Mouse (Mus musculus): Measurements from ENCODE around the gene Usp24. TPM values are rescaled to one million over a fixed set of nuclear protein-coding genes. Genes with fewer than 3 reads are reported as not detected.

Gene Usp24
- total and polyA plus RNA-seq, 3 experiments, result 11.6 to 51.1 (median 44.5) TPM

DNA sequence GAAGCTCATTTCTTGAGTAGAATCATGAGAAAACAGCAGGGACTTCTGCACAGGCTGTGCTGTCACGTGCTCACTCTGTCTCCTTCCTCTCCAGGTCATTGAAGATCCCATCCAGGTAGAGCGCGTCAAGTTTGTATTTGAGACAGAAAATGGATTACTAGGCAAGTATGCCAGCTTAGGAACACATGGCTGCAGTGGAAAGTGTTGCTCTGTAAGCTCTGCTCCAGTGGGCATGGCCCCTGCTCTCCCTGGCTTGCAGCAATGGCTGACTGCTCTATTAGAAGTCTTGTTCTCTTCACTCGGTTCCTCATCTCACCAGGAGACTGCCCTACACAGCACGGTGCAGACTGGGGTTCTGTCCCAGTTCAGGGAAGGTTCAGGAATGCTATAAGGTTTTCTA is 114.4 kb downstream of the Usp24 start:
- intact Hi-C loops (cut with DNase I), result no loop called here
- WGBS, result 96% methylated on average over 5 of the region's 5 CpGs
- Histone ChIP-seq H3K9ac (ENCODE audit: low read depth, low read length) (no peak overlapping the region), H3K79me2 (replicated peaks; ENCODE audit: control insufficient read depth, insufficient read depth, low read length) (no peaks in the 10 kb centered on the region), H3K36me3 (ENCODE audit: control insufficient read depth, insufficient read depth, low read length) (peaks cover 11% of the 10 kb centered on the region), H3K4me3 (no peak overlapping the region), H3K27ac (no peak overlapping the region), H3K27me3 (ENCODE audit: control insufficient read depth, insufficient read depth, low read length) (no peaks in the 10 kb centered on the region), H3K4me1 (ENCODE audit: control insufficient read depth, insufficient read depth, low read length) (no peaks in the 10 kb centered on the region)
- no peak for DNase-seq
- TF ChIP-seq EP300 (IDR thresholded peaks at IDR 0.05; ENCODE audit: insufficient read depth, low read depth, low read length) (no peak), POLR2A (IDR thresholded peaks at IDR 0.05; ENCODE audit: insufficient read depth, low read depth, low read length) (no peak), CTCF (IDR thresholded peaks at IDR 0.05) (no peak)

DNA sequence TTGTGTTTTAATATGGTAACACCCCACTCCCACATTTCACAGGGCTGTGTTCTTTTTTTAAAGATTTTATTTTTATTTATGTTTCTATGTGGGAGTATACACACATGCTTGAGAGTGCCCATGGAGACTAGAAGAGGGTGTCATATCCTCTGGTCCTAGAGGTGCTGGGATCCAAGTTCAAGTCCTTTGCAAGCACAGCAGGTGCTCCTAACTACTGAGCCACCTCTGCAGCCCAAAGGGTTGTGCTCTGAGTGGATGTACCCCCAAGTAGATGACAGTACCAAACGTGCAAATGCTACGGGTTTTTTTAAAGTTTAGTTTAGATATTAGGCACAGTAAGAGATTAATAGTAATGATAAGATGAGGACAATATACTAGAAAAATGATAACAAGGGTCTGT is 119.4 kb downstream of the Usp24 start:
- no peak for DNase-seq
- no peaks in the 10 kb centered on the region for H3K27me3 ChIP-seq (ENCODE audit: control insufficient read depth, insufficient read depth, low read length)
- H3K4me1 ChIP-seq (ENCODE audit: control insufficient read depth, insufficient read depth, low read length), result no peaks in the 10 kb centered on the region
- H3K4me3 ChIP-seq, result no peak overlapping the region
- TF ChIP-seq CTCF (IDR thresholded peaks at IDR 0.05) (no peak), POLR2A (IDR thresholded peaks at IDR 0.05; ENCODE audit: insufficient read depth, low read depth, low read length) (no peak), EP300 (IDR thresholded peaks at IDR 0.05; ENCODE audit: insufficient read depth, low read depth, low read length) (no peak)
- intact Hi-C loops (cut with DNase I), result no loop called here
- H3K27ac ChIP-seq, result no peak overlapping the region
- peaks cover 4% of the 10 kb centered on the region for H3K36me3 ChIP-seq (ENCODE audit: control insufficient read depth, insufficient read depth, low read length)
- 82% methylated on average over 2 of the region's 2 CpGs for WGBS
- H3K9ac ChIP-seq (ENCODE audit: low read depth, low read length), result no peak overlapping the region
- H3K79me2 ChIP-seq (replicated peaks; ENCODE audit: control insufficient read depth, insufficient read depth, low read length), result no peaks in the 10 kb centered on the region

DNA sequence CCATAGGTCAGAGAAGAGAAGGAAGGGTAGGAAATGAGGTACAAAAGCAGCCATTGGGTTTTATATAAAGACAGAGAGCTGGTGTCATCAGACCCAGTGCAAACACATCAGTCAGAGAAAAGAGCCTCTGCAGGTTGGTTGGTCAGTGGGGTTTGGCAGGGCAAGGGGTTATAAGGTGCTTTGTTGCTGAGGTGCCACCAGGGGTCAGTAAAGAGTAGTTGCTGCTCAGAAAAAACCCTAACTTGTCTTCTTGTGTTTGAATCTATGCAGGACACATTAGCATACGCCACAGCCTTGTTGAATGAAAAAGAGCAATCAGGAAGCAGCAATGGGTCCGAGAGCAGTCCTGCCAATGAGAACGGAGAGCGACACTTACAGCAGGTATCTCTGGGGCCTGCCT is 120.5 kb downstream of the Usp24 start:
- H3K4me3 ChIP-seq, result no peak overlapping the region
- H3K79me2 ChIP-seq (replicated peaks; ENCODE audit: control insufficient read depth, insufficient read depth, low read length), result no peaks in the 10 kb centered on the region
- H3K4me1 ChIP-seq (ENCODE audit: control insufficient read depth, insufficient read depth, low read length), result no peaks in the 10 kb centered on the region
- H3K9ac ChIP-seq (ENCODE audit: low read depth, low read length), result no peak overlapping the region
- no peak overlapping the region for H3K27ac ChIP-seq
- peak; percentile 95 for TF ChIP-seq CTCF (IDR thresholded peaks at IDR 0.05)
- no peak for TF ChIP-seq EP300 (IDR thresholded peaks at IDR 0.05; ENCODE audit: insufficient read depth, low read depth, low read length)
- H3K27me3 ChIP-seq (ENCODE audit: control insufficient read depth, insufficient read depth, low read length), result no peaks in the 10 kb centered on the region
- no peak for DNase-seq
- 70% methylated on average over 4 of the region's 4 CpGs for WGBS
- H3K36me3 ChIP-seq (ENCODE audit: control insufficient read depth, insufficient read depth, low read length), result peaks cover 3% of the 10 kb centered on the region; the same call in 1 of the 2 replicates
- intact Hi-C loops (cut with DNase I), result no loop called here

DNA sequence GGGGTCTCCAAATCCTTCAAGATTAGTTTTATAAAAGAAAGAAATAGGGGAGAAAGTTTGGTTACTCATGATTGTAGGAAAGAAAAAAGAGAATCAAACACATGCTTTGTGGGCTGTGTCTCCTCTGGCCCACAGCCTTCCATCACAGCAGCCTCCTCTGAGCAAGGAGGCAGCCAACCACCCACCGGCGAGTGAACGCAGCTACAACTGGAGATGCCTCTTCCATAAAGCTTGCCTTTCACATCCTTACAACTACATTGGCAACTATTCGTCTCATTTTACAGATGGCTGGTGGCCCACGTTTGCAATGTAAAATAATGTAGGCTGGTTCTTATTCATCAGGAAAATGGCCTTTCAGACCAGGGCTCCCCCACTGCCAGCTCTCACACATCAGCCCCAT is 121.2 kb downstream of the Usp24 start:
- TF ChIP-seq CTCF (IDR thresholded peaks at IDR 0.05), result no peak
- no peak for TF ChIP-seq POLR2A (IDR thresholded peaks at IDR 0.05; ENCODE audit: insufficient read depth, low read depth, low read length)
- TF ChIP-seq EP300 (IDR thresholded peaks at IDR 0.05; ENCODE audit: insufficient read depth, low read depth, low read length), result no peak
- no peak overlapping the region for H3K27ac ChIP-seq
- H3K79me2 ChIP-seq (replicated peaks; ENCODE audit: control insufficient read depth, insufficient read depth, low read length), result no peaks in the 10 kb centered on the region
- no peak overlapping the region for H3K9ac ChIP-seq (ENCODE audit: low read depth, low read length)
- no peaks in the 10 kb centered on the region; the same call in 1 of the 2 replicates for H3K36me3 ChIP-seq (ENCODE audit: control insufficient read depth, insufficient read depth, low read length)
- WGBS, result 96% methylated on average over 5 of the region's 5 CpGs
- DNase-seq, result no peak
- H3K4me3 ChIP-seq, result no peak overlapping the region
- intact Hi-C loops (cut with DNase I), result no loop called here
- H3K27me3 ChIP-seq (ENCODE audit: control insufficient read depth, insufficient read depth, low read length), result no peaks in the 10 kb centered on the region
- H3K4me1 ChIP-seq (ENCODE audit: control insufficient read depth, insufficient read depth, low read length), result no peaks in the 10 kb centered on the region

- no peaks in the 10 kb centered on the region for H3K79me2 ChIP-seq (replicated peaks; ENCODE audit: control insufficient read depth, insufficient read depth, low read length)
- no peaks in the 10 kb centered on the region for H3K27me3 ChIP-seq (ENCODE audit: control insufficient read depth, insufficient read depth, low read length)
- TF ChIP-seq CTCF (IDR thresholded peaks at IDR 0.05) (no peak), POLR2A (IDR thresholded peaks at IDR 0.05; ENCODE audit: insufficient read depth, low read depth, low read length) (no peak), EP300 (IDR thresholded peaks at IDR 0.05; ENCODE audit: insufficient read depth, low read depth, low read length) (no peak)
- H3K4me3 ChIP-seq, result no peak overlapping the region
- no peak overlapping the region for H3K27ac ChIP-seq
- H3K4me1 ChIP-seq (ENCODE audit: control insufficient read depth, insufficient read depth, low read length), result no peaks in the 10 kb centered on the region
- no peak for DNase-seq
- no peak overlapping the region for H3K9ac ChIP-seq (ENCODE audit: low read depth, low read length)
- no peaks in the 10 kb centered on the region; the same call in 1 of the 2 replicates for H3K36me3 ChIP-seq (ENCODE audit: control insufficient read depth, insufficient read depth, low read length)
- intact Hi-C loops (cut with DNase I), result no loop called here
- 78% methylated on average over 5 of the region's 5 CpGs for WGBS
Measured at GRCm38 (mm10) chr4:106438763-106439162, 122.8 kb downstream of the Usp24 start.

- WGBS, result 77% methylated on average over 6 of the region's 6 CpGs
- intact Hi-C loops (cut with DNase I), result no loop called here
Measured at GRCm38 (mm10) chr4:106443182-106443581, 127.2 kb downstream of the Usp24 start.

More at GRCm38 (mm10) chr4:106443182-106443581, 127.2 kb downstream of the Usp24 start:
- no peaks in the 10 kb centered on the region for H3K79me2 ChIP-seq (replicated peaks; ENCODE audit: control insufficient read depth, insufficient read depth, low read length)
- H3K27ac ChIP-seq, result no peak overlapping the region
- DNase-seq, result no peak
- H3K4me3 ChIP-seq, result no peak overlapping the region
- H3K4me1 ChIP-seq (ENCODE audit: control insufficient read depth, insufficient read depth, low read length), result no peaks in the 10 kb centered on the region
- no peak for TF ChIP-seq EP300 (IDR thresholded peaks at IDR 0.05; ENCODE audit: insufficient read depth, low read depth, low read length)
- no peak for TF ChIP-seq CTCF (IDR thresholded peaks at IDR 0.05)
- no peak for TF ChIP-seq POLR2A (IDR thresholded peaks at IDR 0.05; ENCODE audit: insufficient read depth, low read depth, low read length)
- H3K9ac ChIP-seq (ENCODE audit: low read depth, low read length), result no peak overlapping the region
- no peaks in the 10 kb centered on the region for H3K27me3 ChIP-seq (ENCODE audit: control insufficient read depth, insufficient read depth, low read length)
- H3K36me3 ChIP-seq (ENCODE audit: control insufficient read depth, insufficient read depth, low read length), result no peaks in the 10 kb centered on the region

Data from heart, adult 2 months (tissue).